Mouse (Mus musculus): Measurements from ENCODE around the gene Map4k2.
A peak's percentile ranks its signal among the peaks of the same experiment; 100 is the strongest.

DNA sequence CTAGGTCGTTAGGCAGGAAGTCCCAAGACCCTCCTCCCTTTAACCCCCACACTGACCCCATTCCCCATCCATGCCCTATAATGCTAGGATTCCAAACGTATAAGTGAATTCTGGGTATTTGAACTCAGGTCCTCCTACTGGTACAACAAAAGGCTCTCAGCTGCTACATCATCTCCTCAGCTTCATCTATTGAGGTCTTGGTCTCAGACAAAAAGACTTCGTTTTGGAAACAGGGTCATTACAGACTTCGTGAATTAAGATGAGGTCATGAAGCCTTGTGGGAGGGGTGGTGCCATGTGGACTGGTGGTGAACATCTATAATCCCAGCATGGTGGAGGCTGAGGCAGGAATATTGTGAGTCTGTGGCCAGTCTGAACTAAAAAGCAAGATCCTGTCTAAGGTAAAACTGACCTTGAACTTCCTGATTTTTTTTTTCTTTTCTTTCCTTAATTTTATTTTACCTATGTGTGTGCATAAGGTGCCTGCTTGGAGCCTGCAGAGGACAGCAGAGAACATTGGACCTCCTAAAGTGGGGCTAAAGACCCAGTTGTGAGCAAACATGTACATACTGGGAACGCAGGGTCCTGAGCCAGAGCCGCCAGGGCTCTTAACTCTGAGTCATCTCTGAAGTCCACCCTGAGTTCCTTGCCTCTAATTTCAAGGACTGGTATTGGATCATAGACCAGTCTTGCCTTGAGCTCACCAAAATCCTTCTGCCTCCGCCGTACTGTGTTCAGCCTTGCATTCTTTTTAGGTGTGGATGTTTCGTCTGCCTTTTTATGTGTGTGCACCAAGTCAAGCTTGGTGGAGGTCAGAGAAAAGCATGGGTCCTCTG, 7.0 kb upstream of the Map4k2 start:
- TF ChIP-seq EP300 (IDR thresholded peaks at IDR 0.05; ENCODE audit: low read length) (no peak), MAX (IDR thresholded peaks at IDR 0.05; ENCODE audit: low read length) (0 out of 2 replicates have a peak, but pooled peaks have one; percentile 37), CTCF (conservative IDR thresholded peaks at IDR 0.05 in 1 of 2, IDR thresholded peaks at IDR 0.05 in 1 of 2; ENCODE audit: low read depth in 2 of 2, low read length in 2 of 2) (no peak), E2F4 (IDR thresholded peaks at IDR 0.05; ENCODE audit: insufficient replicate concordance, low read depth, low read length) (no peak), CHD1 (IDR thresholded peaks at IDR 0.05; ENCODE audit: low read depth, low read length) (0 out of 2 replicates have a peak, but pooled peaks have one; percentile 44), JUND (conservative IDR thresholded peaks at IDR 0.05; ENCODE audit: low read depth, low read length) (no peak), ELF1 (IDR thresholded peaks at IDR 0.05; ENCODE audit: low read depth, low read length) (no peak), USF1 (IDR thresholded peaks at IDR 0.05; ENCODE audit: low read depth, low read length) (no peak), CHD2 (IDR thresholded peaks at IDR 0.05; ENCODE audit: low read length) (no peak), POLR2A (IDR thresholded peaks at IDR 0.05; ENCODE audit: low read depth, low read length) (no peak), TCF12 (IDR thresholded peaks at IDR 0.05; ENCODE audit: low read depth, low read length) (no peak), ZNF384 (IDR thresholded peaks at IDR 0.05; ENCODE audit: low read depth, low read length) (no peak), NRF1 (IDR thresholded peaks at IDR 0.05; ENCODE audit: low read depth, low read length) (no peak)
